Mouse (Mus musculus): ENCODE measurements around the gene Gm20489. TPM values are rescaled to one million over a fixed set of nuclear protein-coding genes. Genes with fewer than 3 reads are reported as not detected.
A peak's percentile ranks its signal among the peaks of the same experiment; 100 is the strongest.

Gene Gm20489
- total and polyA plus RNA-seq, 2 experiments from 2014 or later = not detected

- no peak for ATAC-seq
Observed at GRCm38 (mm10) chrX:101285953-101286670, 17.3 kb upstream of the Gm20489 start.

DNA sequence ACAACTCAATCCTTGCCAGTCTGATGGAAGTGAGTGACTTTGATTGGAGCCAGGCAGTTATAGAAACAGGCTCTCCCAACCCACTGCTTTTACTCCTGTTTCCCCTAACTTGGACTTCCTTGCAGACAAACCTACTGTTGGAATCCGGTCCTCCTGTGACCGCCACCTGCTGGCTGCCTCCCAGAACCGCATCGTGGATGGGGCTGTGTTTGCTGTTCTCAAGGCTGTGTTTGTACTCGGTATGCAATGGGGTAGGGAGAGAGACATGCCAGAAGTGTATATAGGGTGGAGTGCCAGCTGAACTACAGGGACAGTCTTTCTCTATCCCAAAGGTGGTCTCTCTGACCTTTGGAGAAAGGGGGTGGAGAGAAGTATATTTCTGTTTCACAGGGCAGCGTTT, 16.7 kb upstream of the Gm20489 start:
- peaks cover 44% of the 10 kb centered on the region for H3K36me3 ChIP-seq (ENCODE audit: insufficient read depth)
- 24% methylated on average over 6 of the region's 6 CpGs for WGBS
- H3K4me2 ChIP-seq (ENCODE audit: low read depth) = no peak overlapping the region
- ATAC-seq (peak; percentile 73), DNase-seq (peak; percentile 67)
- no peak overlapping the region for H3K9ac ChIP-seq
- no peak overlapping the region for H3K4me3 ChIP-seq (ENCODE audit: low read depth, low read length)
- no peaks in the 10 kb centered on the region for H3K27me3 ChIP-seq (ENCODE audit: insufficient read depth, low read length)
- H3K4me1 ChIP-seq (ENCODE audit: insufficient read depth) = no peaks in the 10 kb centered on the region
- no peak overlapping the region for H3K27ac ChIP-seq (ENCODE audit: low read depth, low read length)
- no peaks in the 10 kb centered on the region for H3K9me3 ChIP-seq (ENCODE audit: low read length)
- peak; percentile 80 for TF ChIP-seq CTCF (IDR thresholded peaks at IDR 0.05; ENCODE audit: low read depth)

More at GRCm38 (mm10) chrX:101285953-101286670, 17.3 kb upstream of the Gm20489 start:
- no peak overlapping the region for H3K4me3 ChIP-seq (ENCODE audit: low read depth, low read length)
- H3K9ac ChIP-seq = no peak overlapping the region
- H3K27ac ChIP-seq (ENCODE audit: low read depth, low read length) = no peak overlapping the region
- H3K36me3 ChIP-seq (ENCODE audit: insufficient read depth) = peaks cover 42% of the 10 kb centered on the region; the same call in 1 of the 2 replicates
- H3K9me3 ChIP-seq (ENCODE audit: low read length) = no peaks in the 10 kb centered on the region
- 90% methylated on average over 14 of the region's 14 CpGs for WGBS
- H3K4me2 ChIP-seq (ENCODE audit: low read depth) = no peak overlapping the region
- TF ChIP-seq CTCF (IDR thresholded peaks at IDR 0.05; ENCODE audit: low read depth) = no peak
- no peaks in the 10 kb centered on the region for H3K4me1 ChIP-seq (ENCODE audit: insufficient read depth)
- no peak for DNase-seq
- H3K27me3 ChIP-seq (ENCODE audit: insufficient read depth, low read length) = no peaks in the 10 kb centered on the region

DNA sequence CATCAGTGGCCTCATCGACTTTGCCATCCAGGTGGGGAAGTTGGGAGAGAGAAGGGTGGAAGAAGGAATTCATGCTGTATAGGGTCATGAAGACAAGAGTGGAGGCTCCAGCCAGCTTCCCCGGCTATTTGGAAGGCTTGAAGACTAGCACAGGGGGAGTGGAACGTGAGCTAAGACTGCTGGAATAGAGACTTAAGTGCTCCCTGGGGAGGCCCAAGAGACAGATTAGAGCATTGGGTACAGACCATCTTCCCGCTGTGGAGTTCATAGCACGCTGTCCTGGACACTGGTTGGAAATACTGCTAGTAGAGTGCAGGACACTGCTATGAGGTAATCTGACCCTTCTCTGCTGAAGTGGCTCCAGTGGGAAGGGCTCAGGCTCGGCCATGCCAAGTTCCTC, 14.0 kb upstream of the Gm20489 start:
- no peak for ATAC-seq
- no peak overlapping the region for H3K4me2 ChIP-seq (ENCODE audit: low read depth)
- WGBS = 84% methylated on average over 6 of the region's 6 CpGs

GRCm38 (mm10) chrX:101273875-101274738, 5.3 kb upstream of the Gm20489 start, which contains the start of gene Med12:
Gene Med12 (plus strand): TSS chrX:101274030.
- no peak for TF ChIP-seq CTCF (IDR thresholded peaks at IDR 0.05; ENCODE audit: low read depth)
- H3K4me2 ChIP-seq (ENCODE audit: low read depth) = peak within 1 kb of the TSS; percentile 52
- 26% methylated on average over 54 of the region's 54 CpGs for WGBS
- no peaks in the 10 kb centered on the region for H3K27me3 ChIP-seq (ENCODE audit: insufficient read depth, low read length)
- DNase-seq (peak; percentile 82), ATAC-seq (peak; percentile 99)
- peak within 1 kb of the TSS; percentile 61 for H3K9ac ChIP-seq
- H3K27ac ChIP-seq (ENCODE audit: low read depth, low read length) = peak within 1 kb of the TSS; percentile 64
- H3K9me3 ChIP-seq (ENCODE audit: low read length) = no peaks in the 10 kb centered on the region
- peak within 1 kb of the TSS; percentile 48 for H3K4me3 ChIP-seq (ENCODE audit: low read depth, low read length)
- peaks cover 5% of the 10 kb centered on the region; the same call in 1 of the 2 replicates for H3K36me3 ChIP-seq (ENCODE audit: insufficient read depth)
- no peaks in the 10 kb centered on the region for H3K4me1 ChIP-seq (ENCODE audit: insufficient read depth)

More for the DNA sequence above, 14.0 kb upstream of the Gm20489 start:
- no peak for TF ChIP-seq CTCF (IDR thresholded peaks at IDR 0.05; ENCODE audit: low read depth)
- H3K4me3 ChIP-seq (ENCODE audit: low read depth, low read length) = no peak overlapping the region
- H3K36me3 ChIP-seq (ENCODE audit: insufficient read depth) = peaks cover 29% of the 10 kb centered on the region
- no peaks in the 10 kb centered on the region for H3K27me3 ChIP-seq (ENCODE audit: insufficient read depth, low read length)
- H3K4me1 ChIP-seq (ENCODE audit: insufficient read depth) = no peaks in the 10 kb centered on the region
- H3K27ac ChIP-seq (ENCODE audit: low read depth, low read length) = no peak overlapping the region
- no peak for DNase-seq
- no peaks in the 10 kb centered on the region for H3K9me3 ChIP-seq (ENCODE audit: low read length)
- no peak overlapping the region for H3K9ac ChIP-seq

- peaks cover 4% of the 10 kb centered on the region; the same call in 1 of the 2 replicates for H3K36me3 ChIP-seq (ENCODE audit: insufficient read depth)
- H3K9ac ChIP-seq = peak overlapping the region; percentile 61
- H3K4me3 ChIP-seq (ENCODE audit: low read depth, low read length) = peak overlapping the region; percentile 48
- no peaks in the 10 kb centered on the region for H3K4me1 ChIP-seq (ENCODE audit: insufficient read depth)
- WGBS = 34% methylated on average over 6 of the region's 6 CpGs
- no peak for DNase-seq
- no peaks in the 10 kb centered on the region for H3K9me3 ChIP-seq (ENCODE audit: low read length)
- no peak overlapping the region for H3K27ac ChIP-seq (ENCODE audit: low read depth, low read length)
- no peak for TF ChIP-seq CTCF (IDR thresholded peaks at IDR 0.05; ENCODE audit: low read depth)
- peak overlapping the region; percentile 52 for H3K4me2 ChIP-seq (ENCODE audit: low read depth)
- ATAC-seq = no peak
- H3K27me3 ChIP-seq (ENCODE audit: insufficient read depth, low read length) = no peaks in the 10 kb centered on the region
Observed at GRCm38 (mm10) chrX:101273410-101273809, 4.6 kb upstream of the Gm20489 start.

DNA sequence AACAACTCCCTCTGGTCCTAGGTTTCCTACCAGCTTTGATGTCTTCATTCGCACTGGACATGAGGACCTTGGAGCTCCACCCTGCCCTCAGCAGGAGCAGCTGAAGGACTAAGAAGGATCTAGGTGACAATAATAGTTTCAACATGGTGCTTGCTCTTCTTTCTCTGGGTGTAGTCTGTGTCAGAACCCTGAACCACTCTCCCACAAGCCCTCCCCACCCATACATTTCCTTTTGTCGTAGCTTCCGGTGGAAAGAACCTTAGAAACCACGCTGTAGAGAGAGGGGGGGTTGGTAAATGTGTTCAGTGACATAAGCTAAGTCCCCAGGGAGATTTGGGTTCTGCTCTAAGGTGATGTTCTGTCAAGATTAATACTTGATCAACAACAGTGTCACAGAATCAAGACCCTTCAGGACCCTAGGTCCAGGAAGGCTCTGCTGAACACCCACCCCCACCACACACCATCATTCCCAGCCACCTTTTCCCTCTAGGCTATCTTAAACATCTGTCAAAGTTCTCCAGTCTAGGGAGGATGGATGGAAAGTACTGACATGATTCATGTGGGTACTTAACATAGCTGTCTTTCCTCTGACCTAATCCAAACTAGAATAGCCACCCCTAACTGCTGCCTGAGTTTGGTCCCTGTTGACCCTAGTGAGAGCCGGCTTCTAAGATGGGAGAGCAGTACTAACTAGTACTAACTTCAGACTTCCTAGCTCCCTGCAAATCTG, 633 bp downstream of the Gm20489 start, which contains the start of gene Il2rg:
Il2rg (minus strand) TSS at position 231 of the 730 bp plus-strand sequence.
- WGBS = 84% methylated on average over 5 of the region's 5 CpGs
- Histone ChIP-seq H3K4me3 (ENCODE audit: low read depth, low read length) (no peak within 1 kb of the TSS), H3K27ac (ENCODE audit: low read depth, low read length) (no peak within 1 kb of the TSS), H3K9ac (no peak within 1 kb of the TSS), H3K9me3 (ENCODE audit: low read length) (no peaks in the 10 kb centered on the region), H3K4me2 (ENCODE audit: low read depth) (no peak within 1 kb of the TSS), H3K4me1 (ENCODE audit: insufficient read depth) (no peaks in the 10 kb centered on the region), H3K36me3 (ENCODE audit: insufficient read depth) (no peaks in the 10 kb centered on the region), H3K27me3 (ENCODE audit: insufficient read depth, low read length) (no peaks in the 10 kb centered on the region)
- DNase-seq (no peak), ATAC-seq (no peak)
- TF ChIP-seq CTCF (IDR thresholded peaks at IDR 0.05; ENCODE audit: low read depth) = no peak
